Mouse (Mus musculus): ENCODE results near the gene Pex5l. TPM values are rescaled to one million over a fixed set of nuclear protein-coding genes. Genes with fewer than 3 reads are reported as not detected.
A peak's percentile ranks its signal among the peaks of the same experiment; 100 is the strongest.

The Pex5l gene
- polyA plus RNA-seq (2016; fragmentation: Nextera tagmentation; extraction: Ambion mirVana), result 0.17 and 0.38 TPM in 2 replicates

DNA sequence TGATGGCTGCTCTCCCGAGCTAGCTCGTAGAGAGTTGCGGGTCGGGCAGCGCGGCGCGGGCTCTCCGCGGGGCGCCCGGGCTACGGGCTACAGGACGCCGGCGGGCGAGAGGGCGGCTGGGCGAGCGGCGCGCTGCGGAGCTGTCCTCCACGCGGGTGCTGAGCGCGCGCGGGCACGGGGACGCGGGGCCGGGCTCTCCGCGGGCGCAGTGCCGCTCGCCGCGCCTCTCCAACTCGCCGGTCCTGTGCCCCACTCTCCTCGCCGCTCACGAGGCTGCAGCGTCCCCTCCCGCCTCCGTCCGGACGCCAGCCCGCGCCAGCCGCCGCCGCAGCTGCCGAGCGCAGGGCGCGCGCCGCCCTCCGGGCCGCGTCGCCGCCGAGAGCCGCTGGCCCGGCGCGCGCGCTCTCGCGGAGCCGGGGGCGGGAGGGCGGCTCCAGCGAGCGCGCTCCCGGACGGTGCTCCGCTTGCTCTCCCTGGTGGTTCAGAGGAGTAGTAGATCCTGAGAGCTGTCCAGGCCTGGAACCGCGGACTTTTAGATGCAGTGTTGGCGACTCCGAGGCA lies at the start of gene Pex5l:
Gene Pex5l (minus strand): TSS at position 347 of the 561 bp plus-strand sequence.
- under 1% methylated on average over 63 of the region's 88 CpGs for WGBS
- H3K4me1 ChIP-seq (replicated peaks), result peaks cover 8% of the 10 kb centered on the region
- peak within 1 kb of the TSS; percentile 84 for H3K4me2 ChIP-seq
- H3K9ac ChIP-seq (replicated peaks), result peak within 1 kb of the TSS; percentile 40
- H3K27me3 ChIP-seq, result peaks cover 30% of the 10 kb centered on the region
- peak; percentile 94 for ATAC-seq (ENCODE audit: insufficient number of reproducible peaks, insufficient read depth, low FRiP score, low TSS enrichment, low read depth)
- no peak within 1 kb of the TSS for H3K27ac ChIP-seq
- no peaks in the 10 kb centered on the region for H3K9me3 ChIP-seq
- H3K4me3 ChIP-seq (replicated peaks), result peak within 1 kb of the TSS; percentile 56
- H3K36me3 ChIP-seq, result no peaks in the 10 kb centered on the region

DNA sequence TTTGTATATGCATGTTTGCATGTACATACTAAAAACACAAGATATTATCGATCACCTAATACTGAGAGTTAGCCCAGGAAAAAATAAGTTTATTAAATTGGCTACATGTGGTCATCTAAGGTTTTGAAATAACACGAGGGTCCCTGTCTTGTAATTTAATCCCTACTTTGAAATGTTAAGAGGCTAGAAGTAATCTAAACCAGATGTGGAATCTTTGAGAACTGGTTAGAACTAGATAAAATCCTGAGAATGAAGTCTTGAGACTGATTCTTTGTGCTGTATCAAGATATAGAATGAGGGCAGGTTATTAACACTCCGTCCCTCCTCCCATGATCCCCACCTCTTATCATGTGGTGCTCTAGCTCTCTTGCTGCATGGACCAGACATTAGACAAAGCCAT lies 22.1 kb upstream of the Pex5l start:
- H3K27ac ChIP-seq, result no peak overlapping the region
- WGBS, result 30% methylated on average over 3 of the region's 3 CpGs
- H3K27me3 ChIP-seq, result no peaks in the 10 kb centered on the region
- no peak for ATAC-seq (ENCODE audit: insufficient number of reproducible peaks, insufficient read depth, low FRiP score, low TSS enrichment, low read depth)
- H3K4me2 ChIP-seq, result no peak overlapping the region
- H3K9ac ChIP-seq (replicated peaks), result no peak overlapping the region
- no peaks in the 10 kb centered on the region for H3K4me1 ChIP-seq (replicated peaks)
- H3K9me3 ChIP-seq, result no peaks in the 10 kb centered on the region
- no peaks in the 10 kb centered on the region for H3K36me3 ChIP-seq
- H3K4me3 ChIP-seq (replicated peaks), result no peak overlapping the region

DNA sequence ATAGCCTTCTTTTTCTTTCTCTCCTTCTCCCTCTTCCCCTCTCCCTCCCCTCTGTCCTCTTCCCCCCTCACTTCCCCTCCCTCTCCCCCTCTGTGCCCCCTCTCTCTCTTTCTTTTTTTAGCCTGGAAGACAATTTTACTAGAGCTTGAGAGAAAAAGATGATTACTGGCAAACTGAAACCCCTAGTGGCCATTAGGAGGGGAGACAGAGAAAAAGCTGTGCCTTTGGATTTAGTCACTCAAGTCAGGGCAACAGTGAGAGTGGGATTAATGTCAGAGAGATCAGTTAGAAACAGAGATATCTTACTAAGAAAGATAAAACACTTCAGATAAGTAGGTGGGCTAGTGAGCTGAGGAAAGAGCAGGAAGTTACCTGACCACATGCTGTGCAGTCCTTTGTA lies 20.8 kb upstream of the Pex5l start:
- Histone ChIP-seq H3K36me3 (no peaks in the 10 kb centered on the region), H3K9ac (replicated peaks) (no peak overlapping the region), H3K4me2 (no peak overlapping the region), H3K27ac (no peak overlapping the region), H3K4me3 (replicated peaks) (no peak overlapping the region), H3K27me3 (no peaks in the 10 kb centered on the region), H3K9me3 (no peaks in the 10 kb centered on the region), H3K4me1 (replicated peaks) (no peaks in the 10 kb centered on the region)
- ATAC-seq (ENCODE audit: insufficient number of reproducible peaks, insufficient read depth, low FRiP score, low TSS enrichment, low read depth), result no peak

DNA sequence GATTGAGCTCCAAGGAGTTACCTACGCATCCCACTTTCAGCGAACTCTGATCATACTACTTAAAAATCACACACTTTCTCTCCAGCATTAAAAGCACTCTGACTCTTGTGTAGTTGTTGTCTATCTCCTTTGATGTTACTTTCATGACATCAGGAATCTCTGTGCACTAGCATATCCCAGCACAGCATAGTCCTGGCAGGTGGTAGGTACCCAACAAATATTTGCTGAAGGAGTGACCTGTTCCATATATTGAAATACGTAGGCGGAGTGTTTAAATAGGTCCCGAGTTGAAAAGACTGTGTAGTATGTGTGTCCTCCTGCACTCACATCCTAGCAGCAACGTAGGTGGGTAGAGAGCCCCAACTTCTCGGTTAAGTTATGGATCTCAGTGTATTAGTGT lies 545 bp upstream of the Pex5l start:
- Histone ChIP-seq H3K4me2 (peak overlapping the region; percentile 84), H3K4me1 (replicated peaks) (peaks cover 8% of the 10 kb centered on the region), H3K27me3 (peaks cover 30% of the 10 kb centered on the region), H3K9ac (replicated peaks) (no peak overlapping the region), H3K9me3 (no peaks in the 10 kb centered on the region), H3K27ac (no peak overlapping the region), H3K36me3 (no peaks in the 10 kb centered on the region), H3K4me3 (replicated peaks) (peak overlapping the region; percentile 56)
- WGBS, result 82% methylated on average over 7 of the region's 7 CpGs
- ATAC-seq (ENCODE audit: insufficient number of reproducible peaks, insufficient read depth, low FRiP score, low TSS enrichment, low read depth), result no peak

DNA sequence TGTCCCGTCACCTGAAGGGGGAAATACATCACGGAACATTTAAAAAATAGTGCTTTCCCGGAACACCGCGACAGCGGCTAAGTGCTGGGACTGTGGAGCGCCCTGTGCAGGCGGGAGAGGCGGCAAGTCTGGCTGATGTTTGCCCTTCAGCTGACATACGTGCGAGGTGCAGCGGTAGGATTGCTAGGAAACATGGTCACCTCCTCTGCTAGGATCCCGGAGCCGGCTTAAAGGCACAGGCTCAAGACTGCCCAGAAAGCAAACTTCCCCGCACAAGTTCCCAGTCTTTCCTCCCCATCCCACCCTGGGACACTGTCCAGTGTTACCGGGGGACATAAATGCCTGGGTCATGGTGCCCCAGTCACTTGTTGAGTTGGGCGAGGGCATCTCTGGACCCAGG lies 649 bp downstream of the Pex5l start:
- Histone ChIP-seq H3K9me3 (no peaks in the 10 kb centered on the region), H3K4me1 (replicated peaks) (peaks cover 8% of the 10 kb centered on the region), H3K4me2 (peak overlapping the region; percentile 84), H3K27me3 (peaks cover 30% of the 10 kb centered on the region), H3K4me3 (replicated peaks) (peak overlapping the region; percentile 56), H3K27ac (no peak overlapping the region), H3K36me3 (no peaks in the 10 kb centered on the region), H3K9ac (replicated peaks) (peak overlapping the region; percentile 40; the same call in 1 of the 2 replicates)
- WGBS, result 1% methylated on average over 17 of the region's 17 CpGs
- peak; percentile 40; the same call in 1 of the 2 replicates for ATAC-seq (ENCODE audit: insufficient number of reproducible peaks, insufficient read depth, low FRiP score, low TSS enrichment, low read depth)

DNA sequence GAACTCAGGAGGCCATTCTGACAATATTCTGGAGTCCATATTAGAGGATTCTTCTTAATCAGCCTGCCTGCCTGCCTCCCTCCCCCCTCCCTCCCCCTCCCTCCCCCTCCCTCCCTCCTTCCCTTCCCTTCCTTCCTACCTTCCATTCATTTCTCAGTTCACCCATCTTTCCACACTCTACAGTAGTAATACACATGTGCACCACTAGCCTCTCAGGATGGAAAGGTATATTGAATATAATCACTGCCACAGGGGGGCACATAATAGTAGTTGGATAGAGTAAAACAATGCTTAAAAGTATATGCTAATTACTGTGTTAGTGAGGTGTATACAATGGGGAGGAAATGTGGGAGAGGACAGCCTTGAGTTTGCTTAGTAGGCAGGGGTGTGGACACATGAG lies 13.1 kb downstream of the Pex5l start:
- Histone ChIP-seq H3K4me3 (replicated peaks) (no peak overlapping the region), H3K36me3 (no peaks in the 10 kb centered on the region), H3K9me3 (no peaks in the 10 kb centered on the region), H3K27me3 (no peaks in the 10 kb centered on the region), H3K27ac (no peak overlapping the region), H3K4me2 (no peak overlapping the region), H3K9ac (replicated peaks) (no peak overlapping the region), H3K4me1 (replicated peaks) (no peaks in the 10 kb centered on the region)
- ATAC-seq (ENCODE audit: insufficient number of reproducible peaks, insufficient read depth, low FRiP score, low TSS enrichment, low read depth), result no peak

DNA sequence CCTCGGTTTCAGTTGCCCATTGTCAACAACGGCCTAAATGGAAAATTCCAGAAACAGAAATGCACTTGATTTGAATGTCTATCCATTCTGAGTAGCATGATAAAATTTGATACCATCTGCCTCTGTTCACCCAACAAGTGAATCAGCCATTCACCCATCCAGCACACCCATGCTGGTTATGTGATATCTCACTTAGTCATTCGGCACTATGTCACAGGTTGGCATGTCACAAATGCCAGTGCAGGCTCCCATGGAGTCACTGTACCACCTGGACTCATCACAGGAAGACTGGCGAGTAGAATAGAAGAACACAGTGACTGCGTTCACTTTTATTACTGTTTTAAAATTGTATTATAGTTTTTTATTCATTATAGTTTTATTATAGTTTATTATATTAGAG lies 18.3 kb downstream of the Pex5l start:
- no peaks in the 10 kb centered on the region for H3K36me3 ChIP-seq
- 88% methylated on average over 5 of the region's 5 CpGs for WGBS
- H3K9ac ChIP-seq (replicated peaks), result no peak overlapping the region
- H3K27ac ChIP-seq, result no peak overlapping the region
- no peak for ATAC-seq (ENCODE audit: insufficient number of reproducible peaks, insufficient read depth, low FRiP score, low TSS enrichment, low read depth)
- H3K27me3 ChIP-seq, result no peaks in the 10 kb centered on the region
- no peak overlapping the region for H3K4me3 ChIP-seq (replicated peaks)
- no peak overlapping the region for H3K4me2 ChIP-seq
- H3K4me1 ChIP-seq (replicated peaks), result no peaks in the 10 kb centered on the region
- H3K9me3 ChIP-seq, result no peaks in the 10 kb centered on the region

DNA sequence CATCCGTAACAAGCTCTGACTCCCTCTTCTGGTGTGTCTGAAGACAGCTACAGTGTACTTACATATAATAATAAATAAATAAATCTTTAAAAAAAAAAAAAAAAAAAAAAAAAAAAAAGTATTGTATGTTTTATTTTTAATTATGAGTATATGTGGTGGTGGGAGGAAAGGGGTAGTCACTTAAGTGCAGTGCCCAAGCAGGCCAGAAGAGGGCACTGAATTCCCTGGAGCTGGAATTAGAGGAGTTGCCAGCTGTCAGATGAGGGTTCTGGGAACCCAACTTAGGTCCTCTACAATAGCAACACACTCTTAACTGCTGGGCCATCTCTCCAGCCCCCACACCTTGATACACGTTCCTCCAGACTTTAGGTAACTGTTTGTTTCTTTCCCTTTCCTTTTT lies 37.3 kb downstream of the Pex5l start:
- Histone ChIP-seq H3K4me2 (no peak overlapping the region), H3K36me3 (no peaks in the 10 kb centered on the region), H3K4me3 (replicated peaks) (no peak overlapping the region), H3K27me3 (no peaks in the 10 kb centered on the region), H3K4me1 (replicated peaks) (no peaks in the 10 kb centered on the region), H3K27ac (no peak overlapping the region), H3K9me3 (no peaks in the 10 kb centered on the region), H3K9ac (replicated peaks) (no peak overlapping the region)
- ATAC-seq (ENCODE audit: insufficient number of reproducible peaks, insufficient read depth, low FRiP score, low TSS enrichment, low read depth), result no peak
- WGBS, result 97% methylated on average over 2 of the region's 2 CpGs

DNA sequence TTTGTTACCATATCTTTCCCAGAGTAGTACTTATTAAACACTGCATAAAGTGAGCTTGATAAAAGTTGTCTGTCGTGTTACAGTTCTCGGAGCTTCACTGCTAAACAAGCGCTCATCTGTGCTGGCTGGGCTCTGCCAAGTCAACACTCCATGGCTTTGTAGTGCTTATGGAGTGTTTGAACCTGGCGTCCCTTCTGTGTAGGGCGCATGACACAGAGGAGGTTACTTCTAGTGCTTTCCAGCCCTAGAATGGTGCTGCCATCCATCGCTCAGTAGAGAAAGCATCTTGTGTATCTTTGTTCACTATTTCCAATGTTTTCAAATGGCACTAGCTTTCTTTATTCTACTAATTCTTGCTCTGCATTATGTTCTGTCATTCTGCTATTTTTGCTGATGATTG lies 39.5 kb downstream of the Pex5l start:
- no peak overlapping the region for H3K27ac ChIP-seq
- H3K27me3 ChIP-seq, result no peaks in the 10 kb centered on the region
- no peaks in the 10 kb centered on the region for H3K4me1 ChIP-seq (replicated peaks)
- WGBS, result 89% methylated on average over 6 of the region's 6 CpGs
- ATAC-seq (ENCODE audit: insufficient number of reproducible peaks, insufficient read depth, low FRiP score, low TSS enrichment, low read depth), result no peak
- no peaks in the 10 kb centered on the region for H3K36me3 ChIP-seq
- no peak overlapping the region for H3K4me3 ChIP-seq (replicated peaks)
- no peaks in the 10 kb centered on the region for H3K9me3 ChIP-seq
- H3K4me2 ChIP-seq, result no peak overlapping the region
- no peak overlapping the region for H3K9ac ChIP-seq (replicated peaks)

DNA sequence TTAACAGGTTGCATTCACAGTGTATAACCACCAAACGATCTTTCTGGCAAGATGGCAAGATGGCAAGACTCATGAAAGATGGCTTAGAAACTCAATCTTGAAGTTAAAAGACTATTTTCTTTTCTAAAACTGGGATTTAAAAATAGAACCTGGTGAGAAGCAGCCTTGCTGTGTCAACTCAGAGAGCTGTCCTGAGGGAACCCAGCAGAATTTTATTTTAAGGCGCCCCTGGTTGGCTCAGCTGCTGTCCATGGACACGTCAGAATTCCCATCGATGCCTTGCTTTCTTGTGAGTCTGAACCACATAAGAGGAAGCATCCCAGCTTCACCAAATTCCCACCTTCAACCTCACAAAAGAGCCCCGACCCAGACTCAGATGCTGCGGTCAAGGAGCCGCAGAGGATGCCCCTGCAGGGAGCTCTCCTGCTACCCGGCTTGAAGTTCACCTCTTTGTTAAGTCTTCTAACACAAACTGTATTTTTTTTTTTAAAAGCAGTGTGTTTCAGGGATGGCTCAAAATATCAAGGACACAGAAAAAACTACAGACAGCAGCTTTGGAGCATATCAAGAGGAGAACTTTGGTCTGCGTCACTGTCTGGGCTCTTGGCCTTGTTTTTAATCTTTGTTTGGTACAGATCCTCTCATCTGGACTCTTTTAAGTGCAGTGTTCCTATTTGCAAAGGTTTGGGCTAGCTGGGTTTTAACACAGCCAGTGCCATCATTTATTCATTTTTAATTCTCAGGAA lies 44.3 kb downstream of the Pex5l start:
- WGBS, result 75% methylated on average over 9 of the region's 9 CpGs
- no peaks in the 10 kb centered on the region for H3K4me1 ChIP-seq (replicated peaks)
- no peak overlapping the region for H3K4me2 ChIP-seq

DNA sequence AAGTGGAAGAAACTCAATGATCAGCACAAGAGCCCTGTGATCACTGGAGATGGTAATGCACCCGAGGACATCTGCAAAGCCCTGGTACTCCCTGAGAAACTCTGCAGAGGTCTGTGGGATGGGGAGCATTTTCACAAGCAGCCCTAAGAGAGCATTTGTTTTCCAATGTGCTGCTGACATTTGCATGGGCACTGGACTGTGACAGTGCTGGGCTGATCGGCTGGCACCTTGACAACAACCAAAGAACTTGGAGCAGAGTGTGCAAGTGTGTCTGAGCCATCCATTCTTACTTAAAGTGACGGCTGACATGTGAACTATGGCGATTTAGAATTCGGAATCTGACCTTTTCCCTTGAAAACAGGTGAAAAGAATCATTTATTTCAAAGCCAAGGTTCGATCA lies 49.4 kb downstream of the Pex5l start:
- Histone ChIP-seq H3K9ac (replicated peaks) (no peak overlapping the region), H3K4me2 (no peak overlapping the region), H3K4me3 (replicated peaks) (no peak overlapping the region), H3K36me3 (no peaks in the 10 kb centered on the region), H3K9me3 (no peaks in the 10 kb centered on the region), H3K27me3 (no peaks in the 10 kb centered on the region), H3K4me1 (replicated peaks) (no peaks in the 10 kb centered on the region), H3K27ac (no peak overlapping the region)
- no peak for ATAC-seq (ENCODE audit: insufficient number of reproducible peaks, insufficient read depth, low FRiP score, low TSS enrichment, low read depth)
- WGBS, result 78% methylated on average over 6 of the region's 6 CpGs

More for the DNA sequence above, 44.3 kb downstream of the Pex5l start:
- H3K27me3 ChIP-seq, result no peaks in the 10 kb centered on the region
- H3K9me3 ChIP-seq, result no peaks in the 10 kb centered on the region
- no peak overlapping the region for H3K4me3 ChIP-seq (replicated peaks)
- H3K36me3 ChIP-seq, result no peaks in the 10 kb centered on the region
- ATAC-seq (ENCODE audit: insufficient number of reproducible peaks, insufficient read depth, low FRiP score, low TSS enrichment, low read depth), result no peak
- no peak overlapping the region for H3K27ac ChIP-seq
- no peak overlapping the region for H3K9ac ChIP-seq (replicated peaks)

DNA sequence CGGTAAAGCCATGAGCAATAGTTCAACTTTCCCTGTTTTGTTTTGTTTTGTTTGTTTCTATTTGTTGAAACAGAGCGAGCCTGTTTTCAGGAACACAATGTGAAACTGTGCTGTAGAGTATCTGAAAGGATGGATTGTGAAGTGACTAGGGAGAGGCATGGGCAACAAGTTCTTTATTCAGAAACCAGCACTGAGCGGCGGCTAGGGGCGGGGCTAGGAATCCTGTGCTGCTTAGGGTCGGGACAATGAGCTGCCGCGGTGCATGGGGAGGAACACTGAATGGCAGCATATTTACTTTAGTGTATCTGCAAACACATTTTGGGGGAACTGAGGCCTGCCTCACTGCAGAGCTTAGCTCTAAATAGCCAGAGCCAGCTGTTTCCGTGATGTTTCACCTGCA lies 53.0 kb downstream of the Pex5l start:
- no peak for ATAC-seq (ENCODE audit: insufficient number of reproducible peaks, insufficient read depth, low FRiP score, low TSS enrichment, low read depth)
- 40% methylated on average over 9 of the region's 9 CpGs for WGBS
- Histone ChIP-seq H3K9ac (replicated peaks) (no peak overlapping the region), H3K27me3 (no peaks in the 10 kb centered on the region), H3K4me1 (replicated peaks) (no peaks in the 10 kb centered on the region), H3K4me2 (no peak overlapping the region), H3K27ac (no peak overlapping the region), H3K9me3 (no peaks in the 10 kb centered on the region), H3K36me3 (no peaks in the 10 kb centered on the region), H3K4me3 (replicated peaks) (no peak overlapping the region)
